Mouse (Mus musculus): ENCODE measurements around the gene Gm4788. TPM values are rescaled to one million over a fixed set of nuclear protein-coding genes. Genes with fewer than 3 reads are reported as not detected.
"Not testable (repeated sequence)": the region's sequence is repeated elsewhere in the genome, so short reads cannot be mapped to it uniquely, and the experiment has no call there.

Gene Gm4788
- total RNA-seq (2021) = not detected

DNA sequence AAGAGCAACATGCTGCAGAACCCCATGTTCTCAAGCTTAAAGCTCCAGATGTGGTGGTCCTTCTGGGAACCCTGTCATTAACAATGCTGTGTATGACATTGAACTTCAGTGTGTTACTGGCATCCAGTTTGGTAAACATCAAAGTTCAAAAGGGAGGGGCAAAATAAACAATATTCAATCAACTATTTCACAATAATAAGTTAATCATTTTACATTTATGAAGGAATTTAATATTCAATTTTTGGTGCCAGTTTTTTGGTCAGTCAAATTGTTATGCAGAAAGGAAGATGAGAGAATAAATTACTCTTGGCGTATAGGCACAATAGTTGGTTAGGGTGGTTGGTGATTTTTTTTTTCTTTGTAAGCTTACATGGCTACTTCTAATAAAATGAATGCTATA, at the start of gene Gm4788:
Gene Gm4788, minus strand, starts transcription at position 101 of the 400 bp plus-strand sequence.
- intact Hi-C loops (cut with DNase I) = no loop called here

DNA sequence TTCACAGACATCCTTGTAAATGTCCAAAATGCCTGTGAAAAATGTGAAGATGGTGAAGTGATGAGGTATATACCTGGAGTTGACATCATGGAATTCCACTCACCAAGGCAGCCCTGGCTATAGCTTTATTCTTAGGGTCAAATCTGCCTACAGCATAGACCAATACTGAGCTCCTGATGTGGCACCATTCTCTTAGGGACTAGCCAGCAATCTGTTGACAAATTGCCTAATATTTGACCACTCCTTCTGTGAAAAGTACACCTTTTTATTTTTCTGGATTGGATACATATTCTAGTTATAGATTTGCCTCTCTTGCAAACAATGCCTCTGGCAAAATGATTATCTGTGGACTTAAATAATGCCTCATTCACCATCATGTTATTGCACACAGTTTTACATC, 27.6 kb upstream of the Gm4788 start:
- intact Hi-C loops (cut with DNase I) = no loop called here
- no peak for DNase-seq

More for the DNA sequence above, at the start of gene Gm4788:
- DNase-seq = no peak

DNA sequence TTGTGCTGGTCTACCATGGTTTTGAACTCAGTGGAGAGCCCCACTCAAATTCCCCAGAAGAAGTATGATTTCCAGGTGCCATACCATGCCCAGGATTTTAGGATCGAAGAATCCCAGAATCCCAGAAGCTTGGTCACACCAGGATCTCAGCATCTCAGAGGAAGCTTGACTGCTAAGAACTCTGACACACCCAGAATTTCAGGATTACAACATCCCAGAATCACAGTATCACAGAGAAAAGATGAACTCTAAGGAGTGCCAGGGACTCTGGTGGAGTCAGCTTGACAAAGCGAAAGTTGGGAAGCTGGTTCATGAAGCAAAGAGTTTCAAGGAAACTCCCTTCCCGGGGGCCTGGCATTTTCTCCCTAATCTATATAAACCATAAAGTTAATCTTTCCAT, 11.1 kb downstream of the Gm4788 start:
- intact Hi-C loops (cut with DNase I); DNase-seq: not testable (repeated sequence)

DNA sequence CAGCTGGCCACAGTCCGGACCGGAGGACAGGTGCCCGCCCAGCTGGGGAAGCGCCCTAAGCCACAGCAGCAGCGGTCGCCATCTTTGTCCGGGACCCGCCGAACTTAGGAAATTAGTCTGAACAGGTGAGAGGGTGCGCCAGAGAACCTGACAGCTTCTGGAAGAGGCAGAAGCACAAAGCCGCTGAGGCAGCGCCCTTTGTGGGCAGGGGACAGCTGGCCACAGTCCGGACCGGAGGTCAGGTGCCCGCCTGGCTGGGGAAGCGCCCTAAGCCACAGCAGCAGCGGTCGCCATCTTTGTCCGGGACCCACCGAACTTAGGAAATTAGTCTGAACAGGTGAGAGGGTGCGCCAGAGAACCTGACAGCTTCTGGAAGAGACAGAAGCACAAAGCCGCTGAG, 64.4 kb downstream of the Gm4788 start:
- DNase-seq; intact Hi-C loops (cut with DNase I): not testable (repeated sequence)

DNA sequence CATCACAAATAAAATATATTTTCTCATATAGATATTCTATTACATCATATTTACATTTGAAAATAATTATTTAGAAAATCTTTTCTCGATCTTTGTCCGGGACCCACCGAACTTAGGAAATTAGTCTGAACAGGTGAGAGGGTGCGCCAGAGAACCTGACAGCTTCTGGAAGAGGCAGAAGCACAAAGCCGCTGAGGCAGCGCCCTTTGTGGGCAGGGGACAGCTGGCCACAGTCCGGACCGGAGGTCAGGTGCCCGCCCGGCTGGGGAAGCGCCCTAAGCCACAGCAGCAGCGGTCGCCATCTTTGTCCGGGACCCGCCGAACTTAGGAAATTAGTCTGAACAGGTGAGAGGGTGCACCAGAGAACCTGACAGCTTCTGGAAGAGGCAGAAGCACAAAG, 64.8 kb downstream of the Gm4788 start:
- intact Hi-C loops (cut with DNase I); DNase-seq: not testable (repeated sequence)

DNA sequence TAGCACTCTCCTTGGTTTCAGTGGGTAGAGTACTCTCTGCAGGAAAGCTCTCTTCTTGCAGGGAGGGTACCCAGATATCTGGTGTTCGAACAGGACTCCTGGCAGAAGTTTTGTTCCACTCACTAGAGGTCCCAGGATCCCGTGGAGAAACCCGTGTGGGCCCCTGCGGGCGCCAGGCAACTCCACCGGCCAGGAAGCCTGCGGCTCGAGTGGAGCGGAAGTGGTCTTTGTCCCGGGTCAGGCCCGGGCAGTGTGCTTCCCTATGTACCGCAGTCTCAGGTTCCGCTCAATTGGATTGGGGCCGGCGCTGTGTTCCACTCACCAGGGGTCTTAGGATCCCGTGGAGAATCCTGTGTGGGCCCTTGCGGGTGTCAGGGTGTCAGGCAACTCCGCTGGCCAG, 131.1 kb downstream of the Gm4788 start:
- intact Hi-C loops (cut with DNase I); DNase-seq: not testable (repeated sequence)

Other genes starting within 250 kb of the Gm4788 start
- gene Cfhr1, start 221.0 kb downstream of the Gm4788 start, total RNA-seq (2021) = not detected
- under 1 TPM; 0.28 to 0.36 TPM for gene Cfhr2, start 77.5 kb upstream of the Gm4788 start, total RNA-seq (2021)

Data from left cerebral cortex, postnatal 4 days (tissue).